Mouse (Mus musculus) megakaryocyte progenitor cell, adult 5-6 weeks (primary cell): Measurements from ENCODE around the gene Tpm3. TPM values are rescaled to one million over a fixed set of nuclear protein-coding genes. Genes with fewer than 3 reads are reported as not detected.
"Not testable (repeated sequence)": the region's sequence is repeated elsewhere in the genome, so short reads cannot be mapped to it uniquely, and the experiment has no call there.

Experiments
- ATAC-seq: replicated peaks from 2 replicates; pipeline ENCODE4 v1.8.0; 2016; ENCODE audit warnings: mild to moderate bottlenecking, moderate TSS enrichment, inconsistent platforms; ENCODE audit not compliant: poor library complexity
- total RNA-seq, 2 experiments: library from RNA; stranded (forward) in 1 of 2; stranded (reverse) in 1 of 2; fragments of 157-497, 149-512 nt in 1 of 2; fragments of 200-1000 nt in 1 of 2; gene quantifications; 2 replicates each; pipeline versions ENCODE4 v1.2.3 to v1.2.4; 2015 to 2017

Tpm3 gene
- total RNA-seq, 2 experiments from 2014 or later: 515 to 886 TPM

DNA sequence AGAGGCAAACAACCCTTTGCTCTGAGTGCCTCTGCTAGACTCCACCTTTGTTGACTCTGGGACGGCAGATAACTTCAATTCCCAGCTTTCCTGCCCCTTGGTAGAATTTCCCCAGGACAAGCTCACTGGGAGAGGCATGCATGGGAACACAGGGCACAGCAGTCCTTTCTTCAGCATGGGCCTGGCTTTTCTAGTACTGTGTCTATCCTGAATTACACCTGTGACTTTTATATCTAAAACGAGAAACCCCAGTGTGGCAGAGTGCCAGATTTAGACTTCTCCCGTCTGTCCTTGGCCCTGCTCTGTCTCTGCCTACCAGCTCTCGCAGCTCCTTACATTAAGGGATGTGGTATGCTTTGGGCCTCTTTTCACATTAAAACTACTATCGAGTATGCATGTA is 10.6 kb downstream of the Tpm3 start:
- ATAC-seq: no peak

DNA sequence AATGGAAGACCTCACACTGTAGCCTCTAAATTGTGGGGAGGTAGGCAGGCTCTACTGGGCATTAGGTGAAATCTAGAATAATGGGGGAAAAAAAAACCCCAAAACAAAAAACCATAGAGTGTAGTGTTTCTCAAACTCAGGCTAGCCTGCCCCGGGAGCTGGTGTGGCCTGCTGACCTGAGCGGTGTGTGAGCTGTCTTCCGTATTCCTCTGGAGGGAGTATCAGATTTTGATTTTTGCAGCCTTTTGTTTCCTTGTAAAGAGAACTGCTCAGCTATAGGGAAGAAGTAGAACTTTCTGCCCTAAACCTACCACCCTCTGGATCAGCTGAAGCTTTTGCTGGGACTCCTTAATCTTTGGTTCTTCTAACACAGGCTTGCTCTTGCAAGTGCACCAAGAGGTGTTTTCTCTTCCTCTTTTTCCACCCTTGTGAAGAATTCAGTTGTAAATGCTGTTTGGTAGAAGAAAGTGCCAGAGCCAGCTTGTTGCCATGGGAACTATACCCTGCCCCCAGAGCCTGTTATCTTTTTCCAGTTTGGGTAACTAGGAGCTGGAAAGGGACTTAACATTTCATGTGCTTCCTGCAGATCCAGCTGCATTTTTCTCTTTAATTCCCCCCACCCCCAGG is 11.4 kb downstream of the Tpm3 start:
- no peak for ATAC-seq

DNA sequence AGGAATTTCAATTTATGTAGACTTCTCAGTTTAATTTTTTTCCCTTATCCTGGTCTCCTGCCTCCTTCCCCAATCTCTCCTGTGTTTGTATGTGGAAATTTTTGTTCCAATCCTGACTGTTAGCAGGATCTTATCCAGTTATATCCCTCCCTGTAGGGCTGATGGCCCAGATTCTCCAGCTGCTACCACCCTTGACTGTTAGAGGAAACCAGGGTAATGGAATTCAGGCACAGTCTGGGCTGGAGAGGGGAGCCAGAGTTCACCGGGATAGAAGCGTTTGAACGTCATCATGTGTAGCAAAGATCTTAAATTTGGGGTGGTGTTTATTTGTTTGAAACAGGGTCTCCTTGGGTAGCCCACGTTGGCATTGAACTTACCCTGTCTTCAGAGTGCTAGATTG is 12.3 kb downstream of the Tpm3 start:
- ATAC-seq: no peak

DNA sequence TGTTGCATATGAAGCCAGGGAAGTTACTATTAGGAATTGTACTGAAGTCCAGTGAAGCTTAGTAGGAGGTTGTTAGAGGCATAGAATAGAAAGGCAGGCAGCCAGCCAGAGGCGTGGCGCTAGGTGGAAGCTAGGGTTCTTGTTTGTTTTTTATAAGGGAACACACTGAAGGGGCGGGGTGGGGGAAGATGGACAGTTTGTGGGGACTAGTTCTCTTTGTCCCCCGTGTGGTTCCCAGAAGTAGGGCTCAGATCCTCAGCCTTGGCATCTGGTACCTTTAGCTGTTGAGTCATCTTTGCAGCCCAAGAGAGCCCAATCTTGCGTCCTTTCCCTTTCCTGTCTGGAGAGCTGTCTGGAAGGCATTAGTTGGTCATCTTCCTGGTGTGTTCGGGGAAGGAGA is 12.8 kb downstream of the Tpm3 start:
- ATAC-seq: peak; percentile 7; the same call in 1 of the 2 replicates

DNA sequence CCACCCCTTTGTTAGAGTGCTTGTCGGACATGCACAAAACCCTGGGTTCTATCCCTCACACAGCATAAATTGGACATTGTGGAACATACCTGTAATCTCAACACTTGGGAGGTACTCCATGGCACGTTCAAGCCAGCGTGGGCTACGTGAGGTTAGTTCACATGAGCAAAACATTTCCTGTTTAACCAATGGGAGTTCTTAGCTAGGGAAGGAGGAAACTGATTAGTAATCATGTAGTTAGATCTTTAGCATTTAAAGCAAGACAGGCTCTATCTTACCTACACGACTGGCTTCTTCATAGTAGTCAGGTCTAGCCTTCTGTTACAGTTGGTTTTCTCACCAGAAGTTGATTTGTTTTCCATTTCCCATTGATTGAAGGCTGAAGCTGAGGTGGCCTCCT is 13.6 kb downstream of the Tpm3 start:
- no peak for ATAC-seq

DNA sequence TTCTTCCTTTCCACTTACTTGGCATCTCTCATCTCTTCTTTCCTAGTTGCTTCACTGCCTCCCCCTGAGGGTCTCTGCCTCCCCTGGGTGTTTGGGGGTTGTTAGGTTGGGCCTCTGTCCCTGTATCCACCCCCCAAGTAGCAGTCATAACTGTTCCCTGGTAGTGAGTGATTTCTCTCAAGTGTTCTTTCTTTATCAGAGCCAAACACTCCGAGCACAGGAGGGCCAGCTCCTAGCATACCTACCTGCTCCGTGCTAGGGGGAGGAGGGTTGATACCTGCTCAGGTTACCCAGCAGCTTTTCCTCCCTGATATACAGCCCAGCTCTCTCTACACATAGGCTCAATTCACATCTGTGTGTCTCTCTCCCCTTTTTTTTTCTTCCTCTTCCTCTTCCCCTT is 16.2 kb downstream of the Tpm3 start:
- no peak for ATAC-seq

DNA sequence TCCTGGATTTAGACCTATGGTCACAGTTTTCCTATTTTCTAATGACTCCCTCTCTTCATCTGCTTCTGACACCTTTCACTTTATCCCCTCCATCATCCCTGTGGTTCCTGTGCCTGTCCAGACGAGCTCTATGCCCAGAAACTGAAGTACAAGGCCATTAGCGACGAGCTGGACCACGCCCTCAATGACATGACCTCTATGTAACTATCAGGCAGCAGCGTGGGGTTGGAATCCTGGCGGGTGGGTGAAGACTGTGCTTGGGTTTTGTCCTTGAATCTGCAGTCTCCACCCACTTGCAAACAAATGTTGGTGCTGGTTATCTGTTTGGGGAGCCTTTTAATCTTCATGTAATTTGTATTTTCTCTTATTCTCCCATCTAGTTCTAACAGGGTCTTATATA is 18.4 kb downstream of the Tpm3 start:
- ATAC-seq: no peak

DNA sequence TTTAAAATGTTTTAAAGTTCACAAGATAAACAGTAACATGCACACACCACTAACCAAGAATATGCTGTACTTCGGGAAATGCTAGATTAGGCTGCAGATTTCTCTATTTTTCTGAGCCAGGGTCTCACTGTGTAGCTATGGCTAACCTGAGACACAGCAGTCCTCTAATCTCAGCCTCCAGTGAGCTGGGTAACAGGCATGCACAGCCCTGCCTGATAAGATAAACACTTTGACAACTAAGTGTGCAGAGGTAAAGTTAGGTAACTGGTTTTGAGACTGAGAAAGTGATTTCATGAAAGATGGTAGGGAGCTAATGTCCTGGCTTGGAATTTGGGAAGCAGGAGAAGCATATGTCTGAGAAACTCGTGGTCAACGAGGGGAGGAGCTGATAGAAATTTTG is 22.0 kb downstream of the Tpm3 start:
- peak; percentile 53; the same call in 1 of the 2 replicates for ATAC-seq

DNA sequence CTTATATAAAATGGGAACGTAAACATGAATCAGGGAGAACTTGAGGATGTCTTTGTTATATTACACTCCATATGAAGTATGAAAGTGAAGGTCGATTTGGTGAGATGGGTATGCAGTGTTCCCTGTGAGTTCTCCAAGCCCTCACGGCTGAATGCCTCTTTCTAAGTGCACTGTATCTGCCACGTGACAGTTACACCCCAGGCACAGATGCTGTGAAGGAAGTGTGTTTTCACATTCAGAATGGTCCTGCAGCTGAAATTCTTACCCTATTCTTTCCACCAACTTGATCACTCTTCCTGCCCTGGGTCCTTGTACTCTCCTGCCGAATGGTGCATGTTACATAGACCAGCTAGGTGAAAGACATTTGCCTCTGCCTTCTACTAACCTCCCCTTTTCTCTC is 25.5 kb downstream of the Tpm3 start:
- no peak for ATAC-seq

DNA sequence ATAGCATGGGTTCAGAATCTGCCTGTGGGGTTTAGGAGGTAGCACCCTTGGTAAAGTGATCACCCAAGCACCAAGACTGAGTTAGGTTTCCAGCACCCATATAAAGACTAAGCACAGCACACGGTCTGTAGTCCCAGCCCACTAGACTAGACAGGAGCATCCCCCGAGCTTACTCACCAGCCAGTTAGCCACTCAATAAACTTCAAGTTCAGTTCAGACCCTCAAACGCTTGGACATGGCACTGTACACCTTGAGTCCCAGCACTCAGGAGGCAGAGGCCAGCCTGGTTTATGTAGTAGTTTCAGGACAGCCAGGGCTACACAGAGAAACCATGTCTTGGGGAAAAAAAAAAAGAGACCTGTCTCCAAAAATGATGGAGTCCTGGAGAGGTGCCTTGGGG is 28.6 kb downstream of the Tpm3 start:
- ATAC-seq: no peak

DNA sequence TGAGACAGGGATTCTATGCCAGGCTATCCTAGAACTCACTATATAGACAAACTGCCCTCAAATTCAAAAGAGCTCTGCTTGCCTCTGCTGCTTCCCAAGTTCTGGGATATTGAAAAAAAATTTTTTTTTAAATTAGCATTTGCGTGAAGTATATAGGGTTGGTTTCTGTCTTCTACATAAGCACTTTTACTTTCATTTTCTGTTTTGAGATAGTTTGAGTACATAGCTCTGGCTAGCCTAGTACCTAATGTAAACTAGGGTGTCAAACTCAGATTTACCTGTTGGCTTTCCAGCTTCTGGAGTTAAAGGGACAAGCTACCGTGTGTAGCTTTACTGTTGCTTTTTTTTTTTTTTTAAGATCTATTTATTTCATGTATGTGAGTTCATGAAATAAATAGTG is 29.2 kb downstream of the Tpm3 start:
- 0 out of 2 replicates have a peak, but pooled peaks have one; percentile 23 for ATAC-seq

DNA sequence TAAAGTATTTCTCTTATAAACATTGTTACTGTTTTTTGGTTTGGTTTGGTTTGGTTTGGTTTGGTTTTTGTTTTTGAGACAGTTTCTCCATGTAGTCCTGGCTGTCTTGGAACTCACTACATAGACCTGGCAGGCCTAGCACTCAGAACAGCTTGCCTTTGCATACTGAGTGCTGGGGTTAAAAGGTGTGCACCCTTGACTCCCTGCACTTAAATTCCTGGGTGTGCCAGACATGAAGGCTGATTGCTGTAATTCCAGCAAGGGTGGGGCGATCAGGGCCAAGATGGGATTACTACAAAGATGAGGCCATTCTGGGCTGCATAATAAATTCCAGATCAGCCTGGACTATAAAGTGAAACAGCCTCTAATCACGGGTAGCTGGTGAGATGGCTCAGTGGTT is 29.8 kb downstream of the Tpm3 start:
- ATAC-seq: no peak

DNA sequence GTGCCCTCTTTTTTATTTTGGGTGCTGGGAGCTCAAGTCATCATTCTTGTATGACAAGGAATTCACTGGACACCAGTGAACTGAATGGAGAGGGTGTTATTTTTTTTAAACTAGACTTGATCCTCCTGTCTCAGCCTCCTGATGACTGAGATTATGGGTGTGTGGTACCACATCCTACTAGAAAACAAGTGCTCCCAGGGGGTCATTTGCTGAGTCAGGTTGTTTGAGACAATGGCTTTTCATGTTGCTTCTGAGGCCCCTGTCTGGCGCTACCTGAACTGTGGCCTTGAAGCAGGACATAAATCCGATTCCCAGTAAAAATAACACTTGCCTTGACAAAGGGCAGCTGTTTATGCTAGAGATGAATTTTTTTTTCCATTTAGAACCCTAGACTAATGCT is 30.7 kb downstream of the Tpm3 start:
- no peak for ATAC-seq

DNA sequence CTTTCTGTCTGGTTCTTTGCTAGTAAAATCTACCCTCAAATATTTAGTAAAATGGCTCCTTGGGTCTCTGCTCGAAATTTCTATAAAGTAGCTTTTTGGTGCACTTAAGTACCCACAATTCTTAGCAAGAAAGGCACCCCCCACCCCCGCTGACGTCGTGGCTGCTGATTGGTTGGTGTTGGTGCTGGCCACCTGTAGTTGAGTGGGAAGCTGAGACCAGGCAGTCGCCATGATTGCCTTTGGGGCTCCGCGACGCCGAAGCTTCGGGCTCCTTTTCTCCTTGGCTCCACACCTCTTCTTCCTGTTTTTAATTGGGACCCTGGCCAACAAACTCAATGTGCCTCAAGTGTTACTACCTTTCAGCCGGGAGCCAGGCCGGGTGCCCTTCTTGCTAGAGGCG is 31.5 kb downstream of the Tpm3 start, which contains the start of gene Nup210l:
Nup210l (plus strand) TSS at position 195 of the 400 bp plus-strand sequence.
- ATAC-seq: no peak

DNA sequence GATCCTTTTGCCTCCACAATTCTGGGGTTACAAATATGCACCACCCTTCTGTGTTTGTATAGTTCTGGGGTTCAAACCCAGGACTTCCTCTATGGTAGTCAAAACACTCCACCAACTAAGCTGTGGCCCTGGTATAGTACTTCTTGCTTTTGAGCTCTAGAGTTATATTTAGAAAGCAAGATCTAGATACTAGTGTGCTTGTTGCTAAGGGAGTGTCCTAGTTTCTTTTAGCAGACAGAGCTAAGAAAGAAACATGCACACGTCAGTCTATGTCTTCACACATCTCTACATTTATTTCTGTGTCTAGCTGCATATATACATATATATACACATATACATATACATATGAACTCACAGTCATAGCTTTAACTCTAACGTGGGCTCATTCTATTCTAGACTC is 39.3 kb downstream of the Tpm3 start:
- ATAC-seq: no peak

DNA sequence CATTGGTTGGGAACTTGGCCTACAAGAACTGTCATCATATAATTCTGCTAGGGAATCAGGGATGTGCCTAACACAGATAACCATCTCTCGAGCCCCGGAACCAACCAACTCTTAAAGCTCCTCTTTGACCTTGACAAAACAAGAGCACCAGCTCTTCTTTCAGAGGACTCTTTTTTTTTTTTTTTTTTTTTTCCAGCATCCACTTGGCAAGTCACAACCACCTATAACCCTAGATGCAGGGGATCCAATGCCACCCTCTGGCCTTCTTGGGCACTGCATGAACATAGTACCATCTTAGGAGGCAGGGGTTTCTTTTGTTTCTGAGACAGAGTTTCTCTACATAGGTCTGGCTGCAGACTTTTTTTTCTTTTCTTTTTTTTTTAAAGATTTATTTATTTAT is 41.9 kb downstream of the Tpm3 start:
- peak; percentile 70 for ATAC-seq

DNA sequence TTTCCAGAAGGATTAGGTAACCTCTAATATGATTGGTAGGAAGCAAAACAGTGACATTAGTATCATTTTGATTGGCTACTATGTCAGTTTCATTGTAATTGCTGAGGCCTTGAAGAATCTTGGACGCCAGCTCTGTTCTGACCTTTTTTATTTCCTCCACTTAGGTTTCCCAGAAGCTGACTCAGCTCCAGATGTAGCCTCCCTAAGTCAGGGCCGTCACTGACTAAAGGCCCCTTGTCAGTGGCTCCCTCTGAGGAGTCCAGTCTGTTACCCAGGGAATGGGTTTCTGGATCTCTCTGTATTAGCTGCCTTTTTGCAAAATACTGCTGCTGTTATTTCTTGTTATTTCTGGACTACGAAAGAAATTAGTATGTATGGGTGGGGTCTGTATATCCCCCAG is 43.1 kb downstream of the Tpm3 start:
- no peak for ATAC-seq

DNA sequence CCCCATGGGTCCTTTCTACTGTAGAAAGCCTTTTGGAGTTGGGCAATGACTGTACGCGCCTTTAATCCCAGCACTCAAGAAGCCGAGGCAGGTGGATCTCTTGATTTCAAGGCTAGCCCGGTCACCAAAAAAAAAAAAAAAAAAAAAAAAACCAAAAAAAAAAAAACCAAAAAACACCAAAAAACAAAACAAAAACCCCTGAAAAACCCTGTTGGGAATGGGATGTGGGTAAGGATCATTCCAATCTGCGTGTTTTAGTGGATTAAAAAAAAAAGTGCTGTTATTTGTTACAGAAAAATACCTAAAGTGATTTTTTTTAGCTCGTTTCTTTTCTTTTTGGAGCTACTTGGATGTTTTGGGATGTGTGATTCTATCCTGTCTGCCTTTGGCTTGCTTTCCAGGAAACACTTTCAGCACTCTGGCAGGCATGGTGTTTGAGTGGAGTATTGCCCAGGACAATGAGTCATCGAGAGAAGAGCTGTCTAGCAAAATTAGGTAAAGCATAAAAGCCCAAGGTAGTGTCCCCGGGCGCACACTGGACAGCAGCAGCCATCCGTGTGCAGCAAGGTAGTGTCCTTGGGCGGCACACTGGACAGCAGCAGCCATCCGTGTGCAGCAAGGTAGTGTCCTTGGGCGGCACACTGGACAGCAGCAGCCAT is 45.8 kb downstream of the Tpm3 start:
- ATAC-seq: no peak

DNA sequence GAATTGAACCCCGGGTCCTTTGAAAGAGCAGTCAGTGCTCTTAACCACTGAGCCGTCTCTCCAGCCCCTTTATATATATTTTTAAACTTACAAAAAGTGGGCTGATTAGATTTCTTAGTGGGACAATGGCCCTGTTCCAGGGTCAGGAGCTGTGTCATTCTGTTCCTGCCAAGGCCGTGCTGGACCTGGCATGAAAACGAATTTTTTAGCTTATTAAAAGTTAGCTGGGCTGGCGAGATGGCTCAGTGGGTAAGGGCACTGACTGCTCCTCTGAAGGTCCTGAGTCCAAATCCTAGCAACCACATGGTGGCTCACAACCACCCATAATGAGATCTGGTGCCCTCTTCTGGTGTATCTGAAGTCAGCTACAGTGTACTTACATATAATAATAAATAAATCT is 49.6 kb downstream of the Tpm3 start:
- not testable (repeated sequence) for ATAC-seq

DNA sequence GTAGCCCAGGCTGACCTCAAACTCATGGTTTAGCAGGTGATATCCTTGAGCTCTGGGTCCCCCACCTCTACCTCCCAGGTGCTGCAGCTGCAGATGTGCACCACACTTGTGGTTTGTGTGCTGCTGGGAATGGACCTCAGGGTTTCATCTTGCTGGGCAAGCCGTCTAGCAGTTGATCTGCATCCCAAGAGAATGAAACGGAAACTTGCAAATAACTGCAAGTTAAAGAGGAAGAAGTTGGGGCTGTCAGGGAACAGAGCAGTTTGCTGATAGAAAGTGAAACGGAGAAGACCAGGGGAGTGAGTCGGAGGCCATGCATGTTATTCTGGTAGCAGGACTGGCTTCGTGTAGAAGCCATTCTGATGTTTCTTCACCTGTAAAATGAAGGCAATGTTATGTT is 53.3 kb downstream of the Tpm3 start:
- peak; percentile 80 for ATAC-seq

DNA sequence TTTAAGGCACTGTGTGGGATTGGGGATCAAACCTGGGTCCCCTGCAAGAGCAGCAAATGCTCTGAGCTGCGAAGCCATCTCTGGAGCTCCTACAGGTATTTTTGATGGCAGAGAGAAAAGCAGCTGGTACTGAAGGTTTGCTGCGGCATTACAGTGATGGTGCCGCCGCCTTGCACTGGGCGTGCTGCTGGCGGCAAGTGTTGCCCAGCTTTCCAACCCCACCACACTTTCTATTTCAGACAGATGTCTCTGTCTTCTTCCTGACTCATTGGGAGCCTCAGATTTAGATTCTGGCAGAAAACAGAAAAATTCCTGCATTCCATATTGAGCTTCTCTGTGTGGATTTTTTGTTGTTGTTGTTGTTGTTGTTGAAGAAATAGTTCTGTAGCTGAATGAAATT is 55.4 kb downstream of the Tpm3 start:
- no peak for ATAC-seq

DNA sequence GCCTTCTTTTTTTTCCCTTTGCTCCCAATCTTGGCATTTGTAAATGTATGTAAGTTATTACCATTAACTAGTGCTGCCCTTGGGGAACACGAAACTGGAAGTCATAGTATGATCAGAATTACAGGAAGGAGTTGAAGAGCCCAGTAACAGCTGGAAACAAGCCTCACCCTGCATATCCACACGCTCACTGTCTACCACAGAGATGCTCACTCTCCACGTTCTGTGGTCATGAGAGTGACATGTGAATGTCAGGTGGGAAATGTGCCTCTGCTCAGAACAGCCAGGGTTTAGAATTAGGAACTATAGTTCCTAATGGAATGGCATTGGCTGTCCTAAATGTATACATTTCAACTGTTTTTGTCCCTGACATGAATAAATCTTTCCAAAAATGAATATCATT is 60.3 kb downstream of the Tpm3 start:
- ATAC-seq: 0 out of 2 replicates have a peak, but pooled peaks have one; percentile 31

DNA sequence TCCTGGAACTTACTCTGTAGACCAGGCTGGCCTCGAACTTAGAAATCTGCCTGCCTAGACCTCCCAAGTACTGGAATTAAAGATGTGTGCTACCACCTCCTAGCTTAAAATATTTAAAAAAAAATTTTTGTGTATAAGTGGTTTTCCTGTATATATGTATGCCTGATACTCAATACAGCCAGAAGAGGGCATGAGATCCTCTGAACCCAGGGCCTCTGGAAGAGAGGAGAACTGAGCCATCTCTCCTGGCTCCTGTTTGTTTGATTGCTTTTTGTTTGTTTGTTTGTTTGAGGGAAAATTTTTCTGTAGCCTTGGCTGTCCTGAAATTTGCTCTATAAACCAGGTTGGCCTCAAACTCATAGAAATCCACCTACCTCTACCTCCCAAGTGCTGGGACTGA is 60.9 kb downstream of the Tpm3 start:
- ATAC-seq: no peak
